Mouse (Mus musculus): ENCODE results near the gene Crim1. TPM values are rescaled to one million over a fixed set of nuclear protein-coding genes. Genes with fewer than 3 reads are reported as not detected.

The Crim1 gene
- total and polyA plus RNA-seq, 3 experiments: 14.1 to 72.8 (median 21.9) TPM

DNA sequence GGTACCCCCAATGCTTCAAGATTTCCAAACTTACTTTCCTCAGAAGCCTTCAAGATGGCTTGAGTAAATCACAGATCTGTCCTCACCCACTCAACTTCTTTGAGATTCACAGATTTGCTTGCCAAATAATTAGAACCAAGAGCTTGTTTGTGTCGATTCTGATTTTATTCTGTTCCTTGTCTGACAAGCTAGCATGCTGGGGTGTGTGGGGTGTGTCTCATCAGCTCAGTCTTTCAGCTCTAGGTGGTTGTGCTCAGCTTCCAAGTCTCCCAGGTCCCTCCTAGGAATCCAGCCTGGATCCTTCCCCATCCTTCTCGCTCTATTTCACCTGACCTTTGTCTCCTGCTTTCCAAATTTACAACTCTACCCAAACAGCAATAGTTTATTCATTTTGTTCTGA is 27.7 kb upstream of the Crim1 start:
- Histone ChIP-seq H3K27me3 (replicated peaks) (no peaks in the 10 kb centered on the region), H3K9me3 (replicated peaks; ENCODE audit: low read length) (no peaks in the 10 kb centered on the region), H3K4me3 (replicated peaks in 1 of 3; ENCODE audit: low read depth in 2 of 3, low read length in 2 of 3, poor library complexity in 1 of 3) (no peak overlapping the region), H3K36me3 (replicated peaks in 1 of 2; ENCODE audit: control insufficient read depth in 1 of 2, insufficient read depth in 1 of 2, low read length in 1 of 2) (no peaks in the 10 kb centered on the region), H3K27ac (ENCODE audit: insufficient read depth, low read depth) (no peak overlapping the region), H3K9ac (ENCODE audit: insufficient read depth, low read depth) (no peak overlapping the region), H3K4me1 (ENCODE audit: control insufficient read depth in 1 of 2, insufficient read depth in 2 of 2) (peaks cover 0 to 2% of the 10 kb centered on the region in 2 experiments; a peak in 1 of 4 replicates), H3K79me2 (replicated peaks; ENCODE audit: control insufficient read depth, extremely low read depth, insufficient read depth, poor library complexity, severe bottlenecking) (no peaks in the 10 kb centered on the region), H3K4me2 (ENCODE audit: insufficient read depth, low read depth, poor library complexity, severe bottlenecking) (no peak overlapping the region)
- dilution Hi-C loops (cut with MboI; ENCODE audit: extremely low pct_ligation_motif_present, extremely low pct_unique_long_range_greater_than_20kb, low sequenced_read_pairs): no loop called here
- in situ Hi-C loops (cut with MboI; ENCODE audit: low pct_ligation_motif_present, low pct_unique_long_range_greater_than_20kb, low sequenced_read_pairs): no loop called here
- no peak for TF ChIP-seq POLR2AphosphoS2 (IDR thresholded peaks at IDR 0.05; ENCODE audit: low read depth, low read length)
- no peak for TF ChIP-seq SMC3 (IDR thresholded peaks at IDR 0.05; ENCODE audit: low read depth, low read length)
- no peak for TF ChIP-seq MAZ (IDR thresholded peaks at IDR 0.05; ENCODE audit: low read depth, low read length)
- no peak for TF ChIP-seq USF1 (IDR thresholded peaks at IDR 0.05; ENCODE audit: low read depth, low read length)
- TF ChIP-seq CHD1 (IDR thresholded peaks at IDR 0.05; ENCODE audit: low read depth, low read length): no peak
- TF ChIP-seq RCOR1 (conservative IDR thresholded peaks at IDR 0.05; ENCODE audit: low read depth, low read length): no peak
- TF ChIP-seq TCF12 (IDR thresholded peaks at IDR 0.05; ENCODE audit: low read depth, low read length): no peak
- no peak for TF ChIP-seq ZMIZ1 (IDR thresholded peaks at IDR 0.05; ENCODE audit: low read depth, low read length)
- TF ChIP-seq NELFE (IDR thresholded peaks at IDR 0.05; ENCODE audit: low read depth, low read length): no peak
- DNase-seq (ENCODE audit: extremely low read depth): no peak

DNA sequence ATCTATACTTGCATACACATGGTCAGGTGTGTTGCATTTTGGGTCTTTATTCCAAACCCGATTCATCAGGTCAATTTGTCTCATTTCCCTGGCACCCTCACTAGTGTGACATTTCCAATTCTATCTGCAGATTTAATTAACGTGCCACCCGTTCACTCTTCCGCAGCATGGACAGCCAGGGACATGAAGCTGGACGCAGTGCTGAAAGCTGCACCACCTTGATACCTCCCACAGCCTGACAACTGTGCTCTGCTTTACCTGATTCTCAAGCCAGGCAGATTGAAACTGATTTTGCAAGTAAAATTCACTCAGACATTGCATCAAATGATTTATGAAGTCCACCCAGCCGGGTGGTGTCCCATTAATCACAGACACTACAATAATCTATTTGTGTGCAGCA is 19.3 kb upstream of the Crim1 start:
- no peaks in the 10 kb centered on the region for H3K79me2 ChIP-seq (replicated peaks; ENCODE audit: control insufficient read depth, extremely low read depth, insufficient read depth, poor library complexity, severe bottlenecking)
- no peak for TF ChIP-seq HCFC1 (IDR thresholded peaks at IDR 0.05; ENCODE audit: low read depth, low read length)
- no peak for TF ChIP-seq RCOR1 (conservative IDR thresholded peaks at IDR 0.05; ENCODE audit: low read depth, low read length)
- no peak for TF ChIP-seq RAD21 (IDR thresholded peaks at IDR 0.05; ENCODE audit: low read depth, low read length)
- no peak for TF ChIP-seq ZKSCAN1 (IDR thresholded peaks at IDR 0.05; ENCODE audit: borderline replicate concordance, low read depth, low read length)
- TF ChIP-seq MEF2A (IDR thresholded peaks at IDR 0.05; ENCODE audit: borderline replicate concordance, low read depth, low read length): no peak
- no peak for TF ChIP-seq USF1 (IDR thresholded peaks at IDR 0.05; ENCODE audit: low read depth, low read length)
- no peak for TF ChIP-seq MAZ (IDR thresholded peaks at IDR 0.05; ENCODE audit: low read depth, low read length)
- TF ChIP-seq MAFK (IDR thresholded peaks at IDR 0.05; ENCODE audit: insufficient replicate concordance, low read length): no peak
- H3K4me3 ChIP-seq (replicated peaks in 1 of 3; ENCODE audit: low read depth in 2 of 3, low read length in 2 of 3, poor library complexity in 1 of 3): no peak overlapping the region
- no peak for DNase-seq (ENCODE audit: extremely low read depth)
- H3K4me1 ChIP-seq (ENCODE audit: control insufficient read depth in 1 of 2, insufficient read depth in 2 of 2): peaks cover 0 to 2% of the 10 kb centered on the region in 2 experiments; a peak in 1 of 4 replicates
- dilution Hi-C loops (cut with MboI; ENCODE audit: extremely low pct_ligation_motif_present, extremely low pct_unique_long_range_greater_than_20kb, low sequenced_read_pairs): no loop called here
- no peak overlapping the region for H3K4me2 ChIP-seq (ENCODE audit: insufficient read depth, low read depth, poor library complexity, severe bottlenecking)
- H3K36me3 ChIP-seq (replicated peaks in 1 of 2; ENCODE audit: control insufficient read depth in 1 of 2, insufficient read depth in 1 of 2, low read length in 1 of 2): no peaks in the 10 kb centered on the region
- no peaks in the 10 kb centered on the region for H3K27me3 ChIP-seq (replicated peaks)
- H3K27ac ChIP-seq (ENCODE audit: insufficient read depth, low read depth): no peak overlapping the region
- H3K9me3 ChIP-seq (replicated peaks; ENCODE audit: low read length): no peaks in the 10 kb centered on the region
- in situ Hi-C loops (cut with MboI; ENCODE audit: low pct_ligation_motif_present, low pct_unique_long_range_greater_than_20kb, low sequenced_read_pairs): no loop called here
- no peak overlapping the region for H3K9ac ChIP-seq (ENCODE audit: insufficient read depth, low read depth)

Data from CH12.LX (cell line).